Mouse (Mus musculus) kidney, postnatal 25 days (tissue): ENCODE measurements around the gene Akr1cl.
"Not testable (repeated sequence)": the region's sequence is repeated elsewhere in the genome, so short reads cannot be mapped to it uniquely, and the experiment has no call there.

Source experiments
- DNase-seq, 2 experiments: peaks; one replicate each; pipeline ENCODE4 v3.0.0; 2021; ENCODE audit warnings: mixed read lengths in 2 of 2

The Akr1cl gene

DNA sequence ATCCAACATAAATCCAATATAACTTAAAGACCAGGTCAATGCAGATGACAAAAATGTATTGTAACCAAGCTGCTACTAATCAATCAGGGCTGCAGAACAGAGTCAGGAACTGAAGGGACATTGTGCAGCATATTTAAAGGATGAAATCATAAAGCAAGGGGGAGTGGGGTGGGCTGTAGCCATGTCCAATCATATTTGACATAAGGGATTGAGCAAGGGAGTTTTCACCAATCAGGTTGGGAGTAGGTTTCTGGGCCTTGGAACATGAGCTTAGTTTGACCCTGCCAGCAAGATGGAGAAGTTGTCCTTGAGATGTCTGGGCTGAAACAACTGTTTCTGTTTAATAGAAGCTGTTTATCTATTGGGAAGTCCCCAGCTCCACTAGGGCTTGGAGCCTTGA, at the start of gene Akr1cl:
Gene Akr1cl (minus strand): TSS at position 119 of the 400 bp plus-strand sequence.
- DNase-seq, result no peak

DNA sequence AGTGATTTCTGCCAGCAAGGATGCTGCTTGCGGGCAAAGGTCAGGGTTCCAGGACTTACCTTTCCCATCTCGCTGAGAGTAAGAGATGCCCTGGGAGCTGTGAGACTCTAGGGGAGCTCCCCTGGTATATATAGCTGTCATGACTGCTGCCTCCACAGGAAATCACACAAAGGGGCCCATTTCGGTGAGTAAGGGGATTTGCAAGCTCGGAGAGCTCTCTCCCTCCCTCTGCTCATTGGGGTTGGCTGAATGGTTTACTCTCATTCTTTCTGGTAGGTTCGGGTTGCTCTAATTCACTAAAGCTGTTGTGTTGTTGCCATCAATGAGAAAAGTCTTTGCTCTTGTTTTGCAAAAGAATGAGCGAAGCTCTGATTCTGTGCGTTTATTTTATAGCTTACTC, 49.6 kb upstream of the Akr1cl start, which contains the start of gene Crygb:
Gene Crygb (minus strand): TSS at position 101 of the 400 bp plus-strand sequence.
- no peak for DNase-seq

DNA sequence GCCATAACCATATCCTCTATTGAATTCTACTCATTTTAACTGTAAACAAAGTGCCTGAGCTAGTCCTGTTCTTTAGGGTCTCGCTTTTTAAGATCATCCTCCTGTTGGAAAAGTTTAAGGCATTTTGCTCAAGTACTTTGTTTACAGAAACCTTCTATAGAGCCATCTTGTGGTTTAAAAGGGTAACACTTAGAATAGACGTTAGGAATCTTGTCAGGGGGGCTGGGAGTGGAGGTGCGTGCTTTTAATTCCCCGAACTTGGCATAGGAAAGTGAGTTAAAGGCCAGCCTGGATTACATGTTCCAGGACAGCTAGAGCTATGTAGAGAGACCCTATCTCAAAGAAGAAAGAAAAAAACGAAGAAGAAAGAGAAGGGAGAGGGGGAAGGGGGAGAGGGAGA, 43.0 kb upstream of the Akr1cl start:
- DNase-seq, result no peak

DNA sequence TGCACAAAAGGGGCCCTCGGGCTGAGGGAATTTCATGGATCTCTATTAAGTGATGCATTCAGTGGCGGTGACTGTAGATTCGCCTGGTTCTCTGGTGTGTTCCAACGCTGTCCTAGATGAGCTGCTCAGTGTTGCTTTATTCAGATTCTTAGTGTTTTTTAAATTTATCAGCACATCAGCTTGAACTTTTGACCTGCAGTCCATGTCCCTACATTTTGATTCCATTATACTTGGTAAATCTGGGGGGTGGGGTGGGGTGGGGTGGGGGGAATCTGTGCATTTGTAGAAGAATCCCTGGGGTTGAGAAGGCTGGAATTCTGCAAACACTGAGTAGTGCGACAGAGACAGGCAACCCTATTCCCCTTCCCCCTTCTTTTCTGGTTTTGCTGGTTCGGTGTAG, 41.0 kb upstream of the Akr1cl start, which contains the start of gene Crygc:
Gene Crygc (minus strand): TSS at position 101 of the 400 bp plus-strand sequence.
- no peak for DNase-seq

DNA sequence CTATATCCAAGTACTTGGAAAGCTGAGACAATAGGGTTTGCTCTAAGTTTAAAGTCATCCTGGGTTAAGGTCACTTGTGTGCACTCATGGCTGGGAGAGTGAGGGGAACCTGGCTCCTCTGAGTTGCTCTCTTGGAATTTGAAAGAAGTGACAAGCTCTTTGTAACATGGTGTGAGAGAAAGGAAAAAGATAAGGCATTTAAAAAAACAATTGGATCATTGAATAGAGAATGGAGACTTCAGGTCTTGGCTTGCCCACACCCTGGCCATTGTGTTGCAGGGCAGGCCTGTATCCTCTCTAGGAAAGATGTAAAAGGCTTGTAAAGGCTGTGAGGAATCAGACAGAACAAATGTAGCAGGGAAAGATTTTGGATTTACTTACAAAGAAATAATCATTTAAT, 35.3 kb upstream of the Akr1cl start:
- no peak for DNase-seq

DNA sequence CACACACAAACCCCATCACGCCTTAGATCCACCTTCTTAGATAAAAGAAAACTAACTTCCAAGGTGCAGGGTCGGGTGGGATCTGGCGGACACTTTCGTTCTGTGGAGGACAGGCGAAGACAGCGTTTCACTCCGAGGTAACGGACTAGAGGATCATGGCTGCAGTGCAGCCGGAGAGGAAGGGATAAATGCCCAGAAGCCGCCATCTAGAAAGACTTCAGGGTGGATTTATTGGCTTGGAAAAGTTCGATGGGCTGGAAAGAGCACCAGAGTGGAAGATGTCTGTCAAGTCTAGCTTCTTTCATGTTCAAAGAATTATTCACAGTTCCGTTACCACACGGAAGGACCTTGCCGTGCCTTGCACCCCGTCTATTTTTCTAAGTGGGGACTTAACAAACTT, 31.6 kb upstream of the Akr1cl start:
- no peak for DNase-seq

DNA sequence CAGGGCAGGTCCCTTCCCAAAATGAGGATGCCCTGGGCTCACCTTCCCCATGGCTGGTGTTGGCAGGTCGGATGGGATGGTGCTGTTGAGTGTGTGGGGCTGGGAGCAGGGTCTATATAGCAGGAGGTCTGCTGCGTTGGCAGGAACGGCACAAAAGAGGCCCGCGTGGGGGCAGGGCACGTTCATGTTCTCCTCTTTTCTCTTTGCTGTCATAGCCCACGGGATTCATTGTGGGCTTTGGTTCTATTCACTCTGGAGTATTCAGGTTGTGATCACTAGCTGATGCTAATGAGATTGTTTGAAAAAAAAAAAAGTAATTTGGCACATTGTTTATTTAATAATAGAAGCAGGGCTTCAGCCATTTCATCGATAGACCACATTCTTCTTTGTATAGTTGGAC, 30.8 kb upstream of the Akr1cl start, which contains the start of gene Crygd:
Gene Crygd (minus strand): TSS at position 101 of the 400 bp plus-strand sequence.
- no peak for DNase-seq

DNA sequence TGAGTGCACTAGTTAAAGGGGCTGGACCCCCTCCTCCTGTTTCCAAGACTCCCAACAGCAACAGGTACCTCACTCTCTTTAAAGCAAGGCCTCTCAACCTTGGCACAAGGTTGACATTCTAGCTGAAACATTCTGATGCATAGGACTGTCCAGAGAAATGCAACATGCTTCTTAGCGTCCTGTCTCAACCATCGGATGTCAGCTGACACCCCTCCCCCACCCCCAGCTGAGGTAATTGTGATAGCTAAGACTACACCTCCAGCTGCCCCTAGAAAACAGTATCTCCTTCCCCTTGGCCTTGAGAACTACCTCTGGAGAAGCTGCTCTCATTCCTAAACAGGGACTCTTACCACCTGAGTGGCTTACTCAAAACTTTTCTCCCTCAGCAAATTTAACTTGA, 19.6 kb upstream of the Akr1cl start:
- no peak for DNase-seq

DNA sequence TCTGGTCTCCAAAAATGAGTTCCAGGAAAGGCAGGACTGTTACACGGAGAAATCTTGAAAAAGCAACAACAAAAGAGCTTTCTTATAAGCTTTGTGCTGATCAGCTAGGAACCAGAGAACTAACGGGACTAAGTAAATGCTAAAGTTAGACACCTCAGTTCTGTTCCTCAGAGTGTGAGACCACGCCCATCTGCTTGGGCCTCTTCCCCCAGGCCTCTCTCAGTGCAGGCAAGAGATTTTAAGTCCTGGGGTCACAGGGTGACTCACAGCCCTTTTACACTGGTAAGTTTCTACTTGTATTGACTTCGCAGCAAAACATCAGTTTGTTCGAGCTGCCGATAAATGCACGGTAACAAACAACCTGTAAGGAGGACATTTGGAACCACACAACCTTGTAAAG, 19.1 kb upstream of the Akr1cl start:
- no peak for DNase-seq

DNA sequence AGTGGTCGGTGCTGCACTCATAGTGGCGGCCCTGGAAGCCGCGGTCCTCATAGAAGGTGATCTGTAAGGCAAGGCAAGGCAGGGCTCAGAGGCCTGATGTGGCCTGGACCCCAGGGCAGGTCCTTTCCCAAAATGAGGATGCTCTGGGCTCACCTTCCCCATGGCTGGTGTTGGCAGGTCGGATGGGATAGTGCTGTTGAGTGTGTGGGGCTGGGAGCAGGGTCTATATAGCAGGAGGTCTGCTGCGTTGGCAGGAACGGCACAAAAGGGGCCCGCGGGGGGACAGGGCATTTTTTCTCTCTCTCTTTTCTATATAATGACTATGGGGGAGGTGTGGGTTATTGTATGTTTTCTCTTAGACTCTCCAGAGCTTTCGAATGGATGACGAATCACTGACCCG, 18.4 kb upstream of the Akr1cl start, which contains the start of gene Cryge:
Gene Cryge (minus strand): TSS at position 198 of the 400 bp plus-strand sequence.
- DNase-seq, result not testable (repeated sequence)

DNA sequence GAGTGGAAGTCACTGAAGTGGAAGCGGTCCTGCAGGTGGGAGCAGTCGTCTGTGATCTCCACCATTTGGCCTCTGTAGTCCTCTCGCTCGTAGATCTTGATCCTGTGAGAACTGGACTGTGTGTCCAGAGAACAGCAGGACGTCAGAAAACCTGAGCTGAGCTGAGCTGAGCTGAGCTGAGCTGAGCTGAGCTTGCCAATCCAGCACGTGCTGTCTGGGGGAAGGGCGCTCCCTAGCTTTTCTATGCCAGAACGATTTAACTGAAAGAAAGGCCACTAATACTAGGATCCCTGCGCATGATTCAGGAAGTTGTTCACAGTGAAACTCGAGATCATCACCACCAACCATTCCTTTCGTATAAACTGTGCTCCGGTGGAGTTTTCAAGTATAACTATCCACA, 16.2 kb upstream of the Akr1cl start:
- DNase-seq, result peak; percentile 62 to 77

DNA sequence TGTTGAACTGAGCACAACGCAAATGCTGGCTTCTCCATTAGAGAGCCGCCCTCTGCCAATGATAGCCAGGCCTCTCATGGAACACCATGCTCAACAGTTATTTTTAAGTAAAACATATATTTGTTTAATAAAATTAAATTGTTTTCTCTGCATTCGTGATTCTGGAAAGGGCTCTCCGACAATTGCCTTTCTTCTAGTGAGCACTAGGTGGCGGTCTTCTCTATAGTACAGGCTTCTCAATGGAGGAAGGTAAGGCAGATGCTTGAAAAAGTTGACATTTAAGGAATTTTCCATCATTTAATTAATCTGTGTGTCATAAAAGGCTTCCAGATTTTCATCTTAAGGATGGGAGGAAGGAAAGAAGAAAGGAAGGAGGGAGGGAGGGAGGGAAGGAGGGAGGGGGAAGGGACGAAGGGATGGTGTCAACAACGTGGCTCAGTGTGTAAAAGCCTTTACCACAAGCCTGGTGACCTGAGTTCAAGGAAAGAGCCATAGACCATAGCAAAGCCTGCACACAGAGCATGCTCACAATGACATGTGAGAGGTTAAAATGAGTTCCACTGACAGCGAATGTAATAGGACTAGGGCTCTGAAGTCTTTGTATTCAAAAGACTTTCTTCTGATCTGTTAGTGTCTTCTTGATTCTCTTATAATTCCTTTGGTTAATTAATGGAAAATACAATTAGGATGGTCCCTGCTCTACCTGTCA, 14.0 kb upstream of the Akr1cl start:
- peak in 1 of 2 experiments; percentile 38 for DNase-seq

DNA sequence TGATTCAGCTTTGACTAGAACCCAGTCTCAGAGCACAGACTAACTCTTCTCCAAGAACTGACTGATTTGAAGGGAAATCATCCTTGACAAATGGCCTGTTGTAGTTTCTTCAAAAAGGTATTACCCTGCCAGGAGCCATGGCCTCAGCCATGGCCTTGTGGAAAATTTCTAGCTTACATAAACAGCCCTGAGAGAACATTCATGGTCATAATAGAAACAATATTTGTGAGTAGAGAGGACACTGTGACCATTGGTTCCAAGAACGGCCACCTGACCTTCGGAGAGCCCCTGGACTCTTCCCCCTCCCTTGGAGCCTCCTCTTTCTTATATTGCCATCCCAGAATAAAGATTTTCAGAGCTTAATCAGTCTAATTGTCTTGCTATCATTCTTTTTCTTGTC, 10.9 kb upstream of the Akr1cl start:
- no peak for DNase-seq

DNA sequence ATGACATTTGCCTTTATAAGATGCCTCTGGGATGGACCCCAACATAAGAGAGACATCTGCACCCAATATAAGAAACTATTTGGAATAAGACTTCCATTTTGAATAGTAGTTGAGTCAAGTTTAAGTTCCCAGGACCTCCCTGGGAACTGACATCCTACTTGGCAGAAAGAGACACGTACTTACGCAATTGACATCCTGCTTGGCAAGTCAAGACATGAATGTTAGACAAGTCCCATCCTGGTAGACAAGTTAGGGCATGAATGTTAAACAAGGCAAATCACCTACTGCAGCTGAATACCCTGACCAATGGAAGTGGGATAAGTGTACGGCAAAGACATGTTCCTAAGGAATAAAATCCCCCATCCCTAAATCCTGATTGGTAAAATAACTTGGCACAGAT, 9.3 kb upstream of the Akr1cl start:
- DNase-seq, result no peak

DNA sequence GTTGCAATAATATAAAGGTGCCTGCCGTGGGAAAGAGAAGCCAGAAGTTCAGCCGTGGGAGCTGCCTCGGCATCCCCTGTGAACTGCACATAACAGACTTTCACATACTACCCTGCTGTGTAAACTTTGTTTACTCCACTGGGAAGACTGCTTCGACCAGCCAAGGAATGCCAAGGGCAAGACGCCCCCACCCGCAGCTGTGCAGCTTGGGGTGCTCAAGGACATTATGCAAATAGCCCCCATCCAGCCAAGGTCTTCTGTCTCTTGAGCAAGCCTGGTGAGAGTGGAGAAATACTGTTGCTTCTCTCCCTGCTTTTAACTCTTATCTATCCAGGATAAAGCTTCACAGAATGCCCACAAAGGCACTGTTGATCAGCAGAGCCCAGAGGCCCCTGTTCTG, 8.2 kb upstream of the Akr1cl start:
- no peak for DNase-seq

DNA sequence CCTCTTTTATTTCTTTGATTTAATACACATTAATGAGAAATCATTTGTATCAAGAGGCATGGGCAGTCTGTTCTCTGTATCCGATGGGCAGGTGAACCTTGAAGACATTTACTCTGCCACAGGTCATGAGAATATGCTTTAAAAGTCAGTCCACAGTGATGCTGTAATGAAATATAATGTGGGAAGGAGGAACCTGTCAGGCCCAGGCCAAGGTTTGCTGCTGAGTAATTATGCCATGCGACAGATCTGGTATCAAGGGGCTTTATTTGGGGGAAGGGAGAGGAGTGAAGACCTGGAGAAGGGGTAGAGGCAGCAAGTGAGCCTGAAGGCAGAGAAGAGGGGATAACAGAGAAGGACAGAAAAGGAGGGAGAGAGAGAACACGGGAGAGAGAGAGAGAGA, 7.1 kb upstream of the Akr1cl start:
- DNase-seq, result no peak

DNA sequence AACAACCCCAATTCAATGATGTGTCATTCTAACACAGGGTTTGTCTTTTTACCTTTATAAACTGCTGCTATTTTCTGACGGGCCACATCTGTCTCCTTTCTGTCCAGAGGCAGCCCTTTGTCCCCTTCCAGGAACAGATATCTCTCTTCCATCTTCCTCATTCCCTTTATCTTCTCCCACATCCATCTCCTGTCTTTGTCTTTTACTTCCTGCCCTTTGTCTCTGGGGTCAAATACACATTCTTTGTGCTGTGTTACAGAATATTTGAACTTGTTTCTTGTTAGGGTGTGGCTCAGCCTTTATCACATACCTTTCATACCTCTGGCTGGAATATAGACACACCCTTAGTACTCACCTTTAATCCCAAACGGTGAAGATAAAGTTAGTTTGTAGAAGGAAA, 5.0 kb upstream of the Akr1cl start:
- DNase-seq, result no peak

DNA sequence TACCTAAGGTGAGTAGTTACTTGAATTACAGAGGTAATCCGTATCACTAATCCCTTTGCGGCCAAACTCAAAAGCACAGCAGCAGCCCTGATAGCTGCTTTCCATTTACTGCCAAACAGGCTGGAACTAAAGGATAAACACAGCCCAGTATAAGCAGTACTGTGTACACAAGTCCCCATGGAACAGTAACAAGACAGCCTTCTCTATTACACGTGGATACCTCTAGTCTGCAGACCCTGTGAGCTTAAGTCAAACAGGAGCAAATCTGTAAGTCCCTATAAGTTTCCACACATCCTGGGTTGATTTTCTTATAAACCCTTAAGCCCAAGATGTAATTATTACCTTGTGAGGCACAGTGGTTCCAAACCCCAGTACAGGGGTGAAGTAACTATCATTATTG, 3.0 kb upstream of the Akr1cl start:
- DNase-seq, result no peak

DNA sequence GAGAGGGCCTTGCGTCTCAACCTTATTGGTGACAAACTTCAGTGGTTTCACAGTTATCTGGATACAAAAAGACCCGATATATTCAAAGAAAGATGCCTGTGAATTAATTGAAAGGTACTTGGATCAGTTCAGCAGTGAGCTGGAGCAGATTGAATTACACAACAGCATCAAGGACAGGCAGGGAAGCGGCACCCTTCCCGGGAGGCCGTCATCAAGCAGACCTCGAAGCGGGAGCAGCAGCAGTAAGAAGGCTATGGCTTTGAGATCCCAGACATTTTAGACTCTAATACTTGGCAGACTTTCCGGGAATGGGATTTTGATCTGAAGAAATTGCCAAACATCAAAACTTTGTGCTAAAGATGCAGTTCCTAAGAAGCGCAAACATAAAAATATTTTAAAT, 4.4 kb downstream of the Akr1cl start:
- DNase-seq, result no peak

DNA sequence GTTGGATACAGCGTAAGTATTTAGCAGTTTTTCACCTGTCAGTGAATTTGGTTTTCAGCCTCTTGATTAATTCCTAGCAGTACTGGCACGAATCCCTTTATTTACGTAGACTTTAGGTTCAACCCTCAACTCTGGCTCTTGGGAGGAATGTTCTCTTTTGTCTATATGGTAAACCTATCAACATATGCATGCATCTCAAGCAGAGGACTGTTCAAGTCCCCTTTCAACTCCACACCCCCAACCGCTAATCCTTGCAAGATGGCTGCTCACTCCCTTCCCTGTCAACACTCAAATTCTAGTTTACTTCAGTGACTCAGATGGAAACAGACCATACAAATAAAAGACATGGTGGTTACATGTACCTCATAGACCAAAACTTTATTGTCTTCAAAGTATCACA, 19.8 kb downstream of the Akr1cl start:
- no peak for DNase-seq

DNA sequence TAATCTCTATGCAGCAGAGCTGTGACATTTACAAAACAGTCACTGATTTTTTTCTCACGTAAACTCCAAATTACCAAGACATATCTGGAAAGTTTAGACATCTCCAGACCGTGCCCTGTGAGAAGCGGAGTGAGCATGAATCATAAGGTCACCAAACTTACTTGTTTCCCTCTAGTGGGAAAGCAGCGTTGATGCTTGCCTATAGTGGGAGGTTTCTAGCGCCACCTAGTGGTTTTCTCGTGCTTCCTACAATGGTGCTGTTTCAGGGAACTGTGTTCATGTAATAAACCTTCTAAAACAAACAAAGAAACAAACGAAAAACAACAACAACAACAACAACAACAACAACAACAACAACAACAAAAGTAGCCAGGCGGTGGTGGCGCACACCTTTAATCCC, 22.4 kb downstream of the Akr1cl start:
- peak; percentile 43 to 72 for DNase-seq

DNA sequence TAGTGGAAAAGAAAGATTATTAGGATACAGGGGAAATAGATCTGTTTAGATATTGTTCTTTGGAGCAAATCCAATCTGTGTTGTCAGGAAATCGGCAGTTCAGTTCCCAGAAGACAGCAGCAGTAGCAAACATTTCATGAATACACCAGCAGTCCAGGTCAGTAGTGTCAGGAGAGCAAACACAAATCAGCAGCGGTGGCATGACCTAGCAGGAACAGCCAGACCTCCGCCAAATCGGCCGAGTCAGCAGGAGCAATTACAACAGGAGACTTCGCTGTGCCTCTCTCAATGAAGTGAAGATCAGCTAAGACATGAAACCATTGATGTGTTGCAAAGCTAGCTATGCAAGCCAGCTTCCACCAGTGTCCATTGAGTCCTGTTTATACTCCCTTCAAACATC, 27.0 kb downstream of the Akr1cl start:
- DNase-seq, result no peak

DNA sequence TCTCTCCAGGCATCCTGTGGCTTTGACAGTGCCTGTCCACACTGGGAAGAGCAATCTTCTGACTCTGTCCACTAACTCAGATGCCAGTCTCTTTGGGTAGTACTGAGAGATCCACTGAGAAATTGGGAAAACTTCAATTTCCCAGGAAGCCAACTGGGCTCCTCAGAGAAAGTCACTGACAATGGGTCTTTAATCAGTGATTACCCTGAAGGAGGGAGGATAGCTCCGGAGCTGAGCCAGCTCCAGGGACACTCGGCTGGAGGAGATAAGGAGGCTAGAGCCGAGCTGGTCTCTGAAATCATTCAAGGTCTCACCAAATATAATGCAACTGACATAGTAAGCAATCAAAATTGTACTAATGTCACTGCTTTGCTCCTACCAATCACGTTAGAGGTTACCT, 28.0 kb downstream of the Akr1cl start:
- DNase-seq, result no peak

DNA sequence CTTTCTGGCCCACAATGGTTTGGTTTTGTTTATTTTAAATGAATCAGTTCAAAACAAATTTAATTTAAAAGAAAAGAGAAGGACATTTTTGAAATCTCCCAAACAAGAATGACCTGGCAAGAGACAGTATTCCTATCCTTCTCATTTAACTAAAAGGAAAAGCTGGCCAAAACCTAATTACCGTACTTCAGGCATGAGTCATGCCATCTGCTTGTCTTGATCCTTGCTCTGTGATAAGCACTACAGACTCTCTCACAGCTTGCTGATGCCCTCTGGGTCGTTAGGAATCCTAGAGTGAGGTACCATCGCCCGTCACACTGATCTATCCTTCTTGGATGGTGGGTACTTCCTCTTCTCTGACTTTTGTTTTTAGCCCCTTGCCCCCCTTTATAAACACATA, 39.4 kb downstream of the Akr1cl start:
- no peak for DNase-seq

DNA sequence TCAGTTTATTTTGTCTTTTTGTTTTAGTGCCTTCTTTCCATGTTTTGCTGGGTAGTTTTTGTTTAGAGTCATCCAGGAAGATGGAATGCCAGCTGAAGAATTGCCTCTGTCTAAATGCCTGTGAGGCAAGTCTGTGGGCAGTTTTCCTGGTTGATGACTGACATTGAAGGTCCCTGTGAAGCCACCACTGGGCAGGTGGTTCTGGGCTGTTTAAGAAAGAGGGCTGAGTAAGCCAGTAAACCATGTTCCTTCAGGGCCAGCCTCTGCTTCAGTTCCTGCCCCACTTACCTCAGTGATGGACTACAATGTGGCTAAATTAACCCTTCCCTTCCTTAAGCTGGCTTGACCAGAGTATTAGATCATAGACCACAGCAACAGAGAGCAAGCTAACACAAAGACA, 44.4 kb downstream of the Akr1cl start:
- no peak for DNase-seq
